Mouse (Mus musculus): ENCODE results near the gene Hist1h1a.

Hist1h1a gene

DNA sequence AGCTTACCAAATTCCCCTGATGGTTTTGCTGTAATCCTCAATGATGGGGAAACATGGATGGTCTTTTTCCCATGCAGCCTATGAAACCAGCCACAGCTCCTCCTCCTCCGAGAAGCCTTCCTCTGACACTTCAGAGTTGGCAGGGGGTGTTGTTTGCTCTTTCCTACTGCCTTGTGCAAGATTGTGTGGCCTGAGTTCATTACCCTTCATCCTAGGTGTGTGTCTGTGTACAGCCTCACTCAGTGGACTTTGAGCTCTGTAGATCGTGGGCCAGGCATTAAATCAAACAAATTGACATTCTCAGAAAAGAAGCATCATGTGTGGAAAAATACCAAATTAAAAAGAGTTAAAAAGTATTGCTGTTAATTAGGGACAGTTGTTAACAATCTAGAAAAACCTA, 41.1 kb downstream of the Hist1h1a start:
- in situ Hi-C loops (cut with MboI, MseI): no loop called here

DNA sequence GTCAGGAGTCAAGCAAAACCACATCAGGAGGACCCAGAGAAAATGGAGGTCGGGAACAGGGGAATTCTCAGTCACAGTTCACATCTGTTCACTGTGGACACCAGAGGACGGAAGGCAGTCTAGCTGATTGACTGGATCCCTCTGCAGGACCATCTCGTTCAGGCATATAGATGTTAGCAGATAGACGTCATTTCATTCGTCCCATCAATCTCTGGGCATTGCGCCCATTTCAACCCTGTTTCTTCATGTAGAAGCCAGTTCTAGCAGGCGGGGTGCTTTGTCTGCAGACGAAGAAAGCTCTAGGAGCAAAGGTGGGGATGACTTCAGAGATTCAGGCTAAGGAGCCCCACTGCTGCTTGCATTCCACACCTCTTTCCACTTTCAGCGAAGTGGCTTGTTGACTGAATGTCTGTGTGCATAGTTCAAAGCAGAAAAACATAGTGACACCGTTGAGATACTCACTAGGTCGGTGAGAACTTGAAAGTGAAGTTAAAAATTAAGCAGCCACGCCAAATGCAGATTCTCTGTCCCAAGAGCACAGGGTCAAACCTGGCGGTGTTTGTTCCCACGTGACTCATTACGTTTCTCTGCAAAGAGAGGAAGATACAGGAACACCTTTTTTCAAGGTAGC, 43.1 kb downstream of the Hist1h1a start, which contains the start of gene Slc17a2:
Gene Slc17a2 (plus strand): TSS at position 572 of the 631 bp plus-strand sequence.
- in situ Hi-C loops (cut with MboI, MseI): no loop called here

Data from regulatory T cell (primary cell).